Mouse (Mus musculus) myocyte (in vitro differentiated cells): ENCODE results near the gene Usp30.

Source experiments
- CEBPB ChIP-seq: IDR thresholded peaks from 2 replicates; pipeline ENCODE4 v1.6.1; 2011; ENCODE audit warnings: mild to moderate bottlenecking, moderate library complexity; ENCODE audit not compliant: poor library complexity, insufficient read depth, severe bottlenecking
- E2F4 ChIP-seq: IDR thresholded peaks from one replicate; pipeline ENCODE4 v1.6.1; 2011; ENCODE audit warnings: mild to moderate bottlenecking, control low read depth, moderate library complexity; ENCODE audit not compliant: insufficient read depth
- MAX ChIP-seq: IDR thresholded peaks from one replicate; pipeline ENCODE4 v1.6.1; 2011; ENCODE audit warnings: low read depth, mild to moderate bottlenecking, control low read depth
- MYOD1 ChIP-seq, 3 experiments: IDR thresholded peaks; one replicate each; pipeline ENCODE4 v1.6.1; 2011; ENCODE audit warnings: control low read depth in 2 of 3, low read depth in 2 of 3, mild to moderate bottlenecking in 2 of 3, moderate library complexity in 1 of 3; ENCODE audit not compliant: insufficient read length in 2 of 3, control insufficient read depth in 1 of 3
- MYOG ChIP-seq, 3 experiments: IDR thresholded peaks; one replicate each; pipeline ENCODE4 v1.6.1; 2011; ENCODE audit warnings: control low read depth in 2 of 3, low read depth in 2 of 3, mild to moderate bottlenecking in 2 of 3; ENCODE audit not compliant: insufficient read length in 2 of 3, control insufficient read depth in 1 of 3, insufficient read depth in 1 of 3
- POLR2A ChIP-seq: IDR thresholded peaks from one replicate; pipeline ENCODE4 v1.6.1; 2011; ENCODE audit warnings: low read depth, mild to moderate bottlenecking, control low read depth, moderate library complexity; ENCODE audit not compliant: insufficient read length
- POLR2AphosphoS2 ChIP-seq: IDR thresholded peaks from one replicate; pipeline ENCODE4 v1.6.1; 2011; ENCODE audit warnings: low read depth, control low read depth; ENCODE audit not compliant: insufficient read length
- REST ChIP-seq: IDR thresholded peaks from one replicate; pipeline ENCODE4 v1.6.1; 2011; ENCODE audit warnings: mild to moderate bottlenecking, control low read depth, moderate library complexity; ENCODE audit not compliant: insufficient read depth, insufficient read length
- TCF12 ChIP-seq: IDR thresholded peaks from one replicate; pipeline ENCODE4 v1.6.1; 2011; ENCODE audit warnings: mild to moderate bottlenecking, control low read depth; ENCODE audit not compliant: poor library complexity, insufficient read depth, severe bottlenecking
- USF1 ChIP-seq: IDR thresholded peaks from one replicate; pipeline ENCODE4 v1.6.1; 2011; ENCODE audit warnings: low read depth, mild to moderate bottlenecking, control low read depth, moderate library complexity

- no peak for TF ChIP-seq MYOD1 (IDR thresholded peaks at IDR 0.05; ENCODE audit: control insufficient read depth in 1 of 3, insufficient read length in 2 of 3, low read depth in 2 of 3)
- TF ChIP-seq POLR2A, result no peak
- TF ChIP-seq TCF12, result no peak
- no peak for TF ChIP-seq REST
- peak; percentile 75 for TF ChIP-seq MAX
- no peak for TF ChIP-seq POLR2AphosphoS2
- no peak for TF ChIP-seq CEBPB
- peak in 1 of 3 experiments; percentile 23 for TF ChIP-seq MYOG (IDR thresholded peaks at IDR 0.05; ENCODE audit: control insufficient read depth in 1 of 3, insufficient read depth in 1 of 3, insufficient read length in 2 of 3, low read depth in 2 of 3)
- no peak for TF ChIP-seq USF1
- TF ChIP-seq E2F4, result peak; percentile 70
Observed at GRCm38 (mm10) chr5:114130698-114131520, 65.6 kb downstream of the Usp30 start.
